Mouse (Mus musculus): ENCODE data around the gene Hapln2.

DNA sequence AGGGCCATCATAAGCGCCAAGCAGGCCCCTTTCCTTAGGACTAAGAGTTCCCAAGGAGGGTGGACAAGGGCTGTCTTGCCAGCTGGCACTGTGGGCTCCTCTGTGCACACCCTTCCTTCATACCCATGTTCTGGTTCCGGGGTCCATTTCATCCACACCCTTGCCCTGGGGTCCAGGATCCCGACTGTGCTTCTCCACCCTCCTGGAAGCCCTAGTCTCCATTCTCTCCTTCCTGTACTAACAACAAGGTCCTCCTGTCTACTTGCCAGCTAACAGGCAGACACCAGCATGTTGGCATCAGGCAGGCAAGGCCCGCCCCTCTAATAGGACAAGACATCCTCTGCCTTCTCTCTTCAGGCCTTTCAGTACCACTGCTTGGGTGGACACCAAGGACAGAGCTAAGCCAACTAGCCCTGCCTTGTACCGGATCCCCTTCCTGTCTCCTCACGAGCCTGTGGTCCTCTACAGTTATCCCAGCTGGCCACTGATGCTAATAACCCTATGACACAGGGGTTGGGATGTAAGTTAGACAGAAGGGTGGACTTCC, 46.1 kb downstream of the Hapln2 start:
- TF ChIP-seq CTCF (IDR thresholded peaks at IDR 0.05; ENCODE audit: insufficient read depth, low read length), result no peak
- no peak for TF ChIP-seq POLR2A (IDR thresholded peaks at IDR 0.05; ENCODE audit: borderline replicate concordance, extremely low read depth, low read depth, low read length)
